Mouse (Mus musculus): ENCODE results near the gene Mtnr1b.

The Mtnr1b gene

GRCm38 (mm10) chr9:15802413-15803027 is 71.8 kb downstream of the Mtnr1b start:
- DNase-seq (ENCODE audit: extremely low read depth, low read depth): no peak

- DNase-seq (ENCODE audit: extremely low read depth, low read depth): no peak
Observed at GRCm38 (mm10) chr9:15800402-15800801, 74.0 kb downstream of the Mtnr1b start.

- no peak for DNase-seq (ENCODE audit: extremely low read depth, low read depth)
Observed at GRCm38 (mm10) chr9:15794408-15794807, 79.9 kb downstream of the Mtnr1b start.

- DNase-seq (ENCODE audit: extremely low read depth, low read depth): no peak
Observed at GRCm38 (mm10) chr9:15792076-15792475, 82.3 kb downstream of the Mtnr1b start.

- DNase-seq (ENCODE audit: extremely low read depth, low read depth): no peak
Observed at GRCm38 (mm10) chr9:15786610-15787009, 87.7 kb downstream of the Mtnr1b start.

- DNase-seq (ENCODE audit: extremely low read depth, low read depth): no peak
Observed at GRCm38 (mm10) chr9:15786192-15786591, 88.2 kb downstream of the Mtnr1b start.

- no peak for DNase-seq (ENCODE audit: extremely low read depth, low read depth)
Observed at GRCm38 (mm10) chr9:15781936-15782335, 92.4 kb downstream of the Mtnr1b start.

GRCm38 (mm10) chr9:15774911-15775310 is 99.4 kb downstream of the Mtnr1b start:
- no peak for DNase-seq (ENCODE audit: extremely low read depth, low read depth)

Data from MEL-GATA-1-ER (cell line).